Mouse (Mus musculus): Measurements from ENCODE around the gene Arap2.

Arap2 gene

GRCm38 (mm10) chr5:62765784-62766701, at the start of gene Arap2:
TSS of gene Arap2 (minus strand) at chr5:62766159.
- no peak for DNase-seq (ENCODE audit: low read depth, low spot score)

GRCm38 (mm10) chr5:62815741-62816140, 49.8 kb upstream of the Arap2 start:
- peak; percentile 58 for DNase-seq (ENCODE audit: low read depth, low spot score)

GRCm38 (mm10) chr5:62814072-62814414, 48.1 kb upstream of the Arap2 start:
- DNase-seq (ENCODE audit: low read depth, low spot score): no peak

- no peak for DNase-seq (ENCODE audit: low read depth, low spot score)
Observed at GRCm38 (mm10) chr5:62813402-62814071, 47.6 kb upstream of the Arap2 start, which contains the start of gene Dthd1. TSS of gene Dthd1 (plus strand) at chr5:62813823.

- no peak for DNase-seq (ENCODE audit: low read depth, low spot score)
Observed at GRCm38 (mm10) chr5:62792776-62793175, 26.8 kb upstream of the Arap2 start.

GRCm38 (mm10) chr5:62790921-62791564, 25.1 kb upstream of the Arap2 start:
- DNase-seq (ENCODE audit: low read depth, low spot score): no peak

GRCm38 (mm10) chr5:62786809-62787208, 20.9 kb upstream of the Arap2 start:
- no peak for DNase-seq (ENCODE audit: low read depth, low spot score)

- peak; percentile 63 for DNase-seq (ENCODE audit: low read depth, low spot score)
Observed at GRCm38 (mm10) chr5:62778682-62779081, 12.7 kb upstream of the Arap2 start.

GRCm38 (mm10) chr5:62777804-62778203, 11.8 kb upstream of the Arap2 start:
- no peak for DNase-seq (ENCODE audit: low read depth, low spot score)

- no peak for DNase-seq (ENCODE audit: low read depth, low spot score)
Observed at GRCm38 (mm10) chr5:62771775-62772599, 6.0 kb upstream of the Arap2 start.

- DNase-seq (ENCODE audit: low read depth, low spot score): no peak
Observed at GRCm38 (mm10) chr5:62765459-62765783, 538 bp downstream of the Arap2 start.

GRCm38 (mm10) chr5:62764161-62764560, 1.8 kb downstream of the Arap2 start:
- no peak for DNase-seq (ENCODE audit: low read depth, low spot score)

- DNase-seq (ENCODE audit: low read depth, low spot score): no peak
Observed at GRCm38 (mm10) chr5:62763046-62763445, 2.9 kb downstream of the Arap2 start.

- DNase-seq (ENCODE audit: low read depth, low spot score): no peak
Observed at GRCm38 (mm10) chr5:62762298-62762960, 3.5 kb downstream of the Arap2 start.

- DNase-seq (ENCODE audit: low read depth, low spot score): no peak
Observed at GRCm38 (mm10) chr5:62760791-62761504, 5.0 kb downstream of the Arap2 start.

GRCm38 (mm10) chr5:62755808-62756527, 10.0 kb downstream of the Arap2 start:
- DNase-seq (ENCODE audit: low read depth, low spot score): peak; percentile 41

GRCm38 (mm10) chr5:62752934-62753333, 13.0 kb downstream of the Arap2 start:
- DNase-seq (ENCODE audit: low read depth, low spot score): no peak

- DNase-seq (ENCODE audit: low read depth, low spot score): no peak
Observed at GRCm38 (mm10) chr5:62751692-62752091, 14.3 kb downstream of the Arap2 start.

- no peak for DNase-seq (ENCODE audit: low read depth, low spot score)
Observed at GRCm38 (mm10) chr5:62748168-62748567, 17.8 kb downstream of the Arap2 start.

Data from A20 (cell line).